Comparison of ENCODE assay signal across 8 mouse cellular contexts in the genomic region with DNA sequence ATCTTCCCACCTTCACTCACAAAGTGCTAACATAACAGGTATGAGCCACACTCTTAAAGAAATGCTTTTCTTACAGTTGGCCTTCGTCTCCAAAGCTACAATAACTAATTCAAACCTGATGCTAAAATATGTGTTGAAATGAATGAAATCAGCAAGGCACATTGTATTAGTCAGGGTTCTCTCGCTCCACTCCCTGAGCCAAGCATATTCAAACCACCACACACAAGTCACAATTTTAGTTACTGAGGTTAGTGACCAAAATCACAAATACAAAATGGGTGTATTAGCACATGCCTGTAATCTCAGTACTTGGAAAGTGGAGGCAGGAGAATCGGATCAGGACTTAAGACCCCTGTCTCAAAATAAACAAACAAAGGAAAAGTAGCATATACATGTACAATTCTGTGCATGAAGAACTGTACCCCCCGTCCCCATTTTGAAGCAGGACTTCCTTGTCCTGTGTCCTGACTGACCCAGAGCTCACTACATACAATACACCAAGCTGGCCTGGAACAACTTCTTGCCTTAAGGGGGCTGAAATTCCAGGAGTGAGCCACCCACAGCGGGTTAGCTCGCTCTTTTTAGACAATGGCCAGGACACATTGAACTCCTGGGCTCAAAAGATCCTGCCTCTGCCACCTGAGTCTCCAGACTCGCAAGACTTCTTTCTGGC. TPM values are rescaled to one million over a fixed set of nuclear protein-coding genes. Genes with fewer than 3 reads are reported as not detected.
DNase-seq lines count a peak whose midpoint lies in the region; TF ChIP-seq lines count a peak whose summit lies in the region.

No protein-coding gene starts in this region.

- H3K36me3 ChIP-seq in limb, embryonic 10.5 days: peaks cover 40% of the 10 kb centered on the region
- H3K36me3 ChIP-seq in small intestine, adult 2 months (ENCODE audit: control insufficient read depth, insufficient read depth, low read length): peaks cover 13% of the 10 kb centered on the region

- H3K9me3 ChIP-seq in limb, embryonic 10.5 days (replicated peaks): no peaks in the 10 kb centered on the region

- TF ChIP-seq POLR2A in small intestine, adult 2 months (IDR thresholded peaks at IDR 0.05; ENCODE audit: low read depth, low read length): no peak

- no peak for TF ChIP-seq CTCF in small intestine, adult 2 months (IDR thresholded peaks at IDR 0.05; ENCODE audit: extremely low read depth, insufficient read length, insufficient replicate concordance, low read depth, low read length)

- DNase-seq in embryo, embryonic 10 days (ENCODE audit: low spot score): peak; percentile 51
- no peak for DNase-seq in embryo, embryonic 11 days
- peak; percentile 9 for DNase-seq in thymus, postnatal 0 days (ENCODE audit: low spot score)
- no peak for DNase-seq in thymus, postnatal 14 days
- DNase-seq in limb, embryonic 10.5 days (ENCODE audit: low spot score): no peak
- DNase-seq in adrenal gland, postnatal 4 days (ENCODE audit: low spot score in 2 of 2): no peak
- DNase-seq in yolk sac, embryonic 10.5 days (ENCODE audit: low spot score): no peak

- 38% methylated on average over 7 of the region's 7 CpGs for WGBS in limb, embryonic 10.5 days
- WGBS in small intestine, adult 2 months: 8% methylated on average over 7 of the region's 7 CpGs

- peaks cover 29% of the 10 kb centered on the region for H3K4me1 ChIP-seq in limb, embryonic 10.5 days
- 0 out of 2 replicates have a peak, but pooled peaks cover 2% of the 10 kb centered on the region for H3K4me1 ChIP-seq in small intestine, adult 2 months (ENCODE audit: control insufficient read depth, insufficient read depth, insufficient read length, low read length)

- H3K4me3 ChIP-seq in limb, embryonic 10.5 days: peak overlapping the region; percentile 81
- peak overlapping the region; percentile 82 for H3K4me3 ChIP-seq in small intestine, adult 2 months (ENCODE audit: low read depth, low read length)

- H3K27me3 ChIP-seq in limb, embryonic 10.5 days (ENCODE audit: low read depth, poor library complexity, severe bottlenecking): no peaks in the 10 kb centered on the region
- no peaks in the 10 kb centered on the region for H3K27me3 ChIP-seq in small intestine, adult 2 months (ENCODE audit: control insufficient read depth, insufficient read depth, low read length)

- peak overlapping the region; percentile 95 for H3K27ac ChIP-seq in limb, embryonic 10.5 days
- H3K27ac ChIP-seq in small intestine, adult 2 months (ENCODE audit: insufficient read depth, low read depth, low read length): peak overlapping the region; percentile 98

RNA-seq across cellular contexts. Expression of a gene that starts 12.1 kb away (rescaled TPM):
- polyA plus RNA-seq in thymus, postnatal 0 days (2015; fragmentation: Nextera tagmentation; extraction: Ambion mirVana): 224 and 230 TPM in 2 replicates
- 216 and 220 TPM in 2 replicates for polyA plus RNA-seq in limb, embryonic 10.5 days (2016; fragmentation: Nextera tagmentation; extraction: Ambion mirVana)
- polyA plus RNA-seq in small intestine, adult 2 months (2012; rRNA removed): 65.7 and 119 TPM in 2 replicates
- total RNA-seq in adrenal gland, postnatal 4 days (2021): 100 to 1,000 TPM; 354 to 392 TPM

RNA-seq across cellular contexts. Expression of a gene that starts 12.2 kb away (rescaled TPM):
- 30.8 and 31.8 TPM in 2 replicates for polyA plus RNA-seq in thymus, postnatal 0 days (2015; fragmentation: Nextera tagmentation; extraction: Ambion mirVana)
- polyA plus RNA-seq in limb, embryonic 10.5 days (2016; fragmentation: Nextera tagmentation; extraction: Ambion mirVana): 52.0 and 63.6 TPM in 2 replicates
- polyA plus RNA-seq in small intestine, adult 2 months (2012; rRNA removed): 5.9 and 9.6 TPM in 2 replicates
- 10 to 100 TPM; 35.6 to 37.4 TPM for total RNA-seq in adrenal gland, postnatal 4 days (2021)

RNA-seq across cellular contexts. Expression of a gene that starts 23.5 kb away (rescaled TPM):
- polyA plus RNA-seq in thymus, postnatal 0 days (2015; fragmentation: Nextera tagmentation; extraction: Ambion mirVana): 54.9 and 65.4 TPM in 2 replicates
- polyA plus RNA-seq in limb, embryonic 10.5 days (2016; fragmentation: Nextera tagmentation; extraction: Ambion mirVana): 139 and 150 TPM in 2 replicates
- polyA plus RNA-seq in small intestine, adult 2 months (2012; rRNA removed): 16.8 and 25.0 TPM in 2 replicates
- 100 to 1,000 TPM in 1 of 2 experiments, 10 to 100 TPM in 1; 94.0 to 103 TPM for total RNA-seq in adrenal gland, postnatal 4 days (2021)

RNA-seq across cellular contexts. Expression of a gene that starts 31.0 kb away (rescaled TPM):
- 4.4 and 4.5 TPM in 2 replicates for polyA plus RNA-seq in thymus, postnatal 0 days (2015; fragmentation: Nextera tagmentation; extraction: Ambion mirVana)
- polyA plus RNA-seq in limb, embryonic 10.5 days (2016; fragmentation: Nextera tagmentation; extraction: Ambion mirVana): 3.2 and 5.5 TPM in 2 replicates
- polyA plus RNA-seq in small intestine, adult 2 months (2012; rRNA removed): 3.5 and 4.0 TPM in 2 replicates
- 1 to 10 TPM; 5.4 to 5.6 TPM for total RNA-seq in adrenal gland, postnatal 4 days (2021)

Comparison
In these comparisons a context has a peak if more than half of its experiments do, and no peak if none do; other contexts are left out.
1. DNase-seq: peak in embryo, embryonic 10 days (single experiment) and thymus, postnatal 0 days (single experiment); none in embryo, embryonic 11 days (single experiment), thymus, postnatal 14 days (single experiment), limb, embryonic 10.5 days (single experiment), adrenal gland, postnatal 4 days (0 of 2) and yolk sac, embryonic 10.5 days (single experiment).